ENCODE assay signal across 8 mouse cellular contexts in genomic region chr8:107403038-107403781, GRCm38 (mm10). TPM values are rescaled to one million over a fixed set of nuclear protein-coding genes. Genes with fewer than 3 reads are reported as not detected.
DNase-seq lines count a peak whose midpoint lies in the region; ATAC-seq and TF ChIP-seq lines count a peak whose summit lies in the region.

TSS of gene Nqo1 (minus strand) at chr8:107403206.

- peak; percentile 97 for ATAC-seq in forebrain, embryonic 15.5 days (replicated peaks)
- ATAC-seq in liver, embryonic 16.5 days (ENCODE audit: low read depth), result peak; percentile 93
- ATAC-seq in neural tube, embryonic 12.5 days (ENCODE audit: low FRiP score, low read depth), result peak; percentile 93

- peak; percentile 95 for DNase-seq in ES-E14 (ENCODE audit: low read depth, low spot score)
- peak; percentile 67 for DNase-seq in cerebellum, adult 11-12 months
- peak; percentile 77 to 84 for DNase-seq in heart, postnatal 14 days
- DNase-seq in large intestine, adult 2 months (ENCODE audit: low read depth, low spot score), result peak; percentile 58
- peak; percentile 61 for DNase-seq in telencephalon, adult 2 months (ENCODE audit: low read depth, low spot score)

- H3K36me3 ChIP-seq in ES-E14 (ENCODE audit: control insufficient read depth, insufficient read depth, low read length, poor library complexity, severe bottlenecking), result no peaks in the 10 kb centered on the region
- no peaks in the 10 kb centered on the region for H3K36me3 ChIP-seq in forebrain, embryonic 15.5 days
- no peaks in the 10 kb centered on the region for H3K36me3 ChIP-seq in liver, embryonic 16.5 days (ENCODE audit: control insufficient read depth, insufficient read depth)
- peaks cover 11% of the 10 kb centered on the region; the same call in 1 of the 2 replicates for H3K36me3 ChIP-seq in neural tube, embryonic 12.5 days

- H3K4me1 ChIP-seq in ES-E14 (ENCODE audit: control insufficient read depth in 2 of 2, insufficient read depth in 2 of 2, low read length in 2 of 2, poor library complexity in 1 of 2), result peaks cover 4 to 24% of the 10 kb centered on the region in 2 experiments; a peak in 3 of 4 replicates
- H3K4me1 ChIP-seq in forebrain, embryonic 15.5 days, result peaks cover 19% of the 10 kb centered on the region
- H3K4me1 ChIP-seq in liver, embryonic 16.5 days (ENCODE audit: control insufficient read depth, low read depth, low read length), result peaks cover 32% of the 10 kb centered on the region
- peaks cover 14% of the 10 kb centered on the region for H3K4me1 ChIP-seq in neural tube, embryonic 12.5 days

- 13% methylated on average over 22 of the region's 22 CpGs for WGBS in forebrain, embryonic 15.5 days
- 2% methylated on average over 22 of the region's 22 CpGs for WGBS in large intestine, adult 2 months
- WGBS in liver, embryonic 16.5 days (ENCODE audit: insufficient replicate concordance), result 6% methylated on average over 22 of the region's 22 CpGs
- WGBS in neural tube, embryonic 12.5 days, result 17% methylated on average over 22 of the region's 22 CpGs

- H3K9ac ChIP-seq in ES-E14 (ENCODE audit: insufficient read depth, low read depth, low read length, poor library complexity, severe bottlenecking), result peak within 1 kb of the TSS; percentile 61
- peak within 1 kb of the TSS; percentile 32 for H3K9ac ChIP-seq in forebrain, embryonic 15.5 days (replicated peaks)
- peak within 1 kb of the TSS; percentile 69 for H3K9ac ChIP-seq in liver, embryonic 16.5 days (ENCODE audit: low read depth, low read length)
- H3K9ac ChIP-seq in neural tube, embryonic 12.5 days, result 0 out of 2 replicates have a peak within 1 kb of the TSS, but pooled peaks have one; percentile 13

- H3K27ac ChIP-seq in ES-E14 (ENCODE audit: insufficient read depth, low read depth, low read length, poor library complexity, severe bottlenecking), result peak within 1 kb of the TSS; percentile 67
- no peak within 1 kb of the TSS; the same call in 1 of the 2 replicates for H3K27ac ChIP-seq in forebrain, embryonic 15.5 days (replicated peaks)
- H3K27ac ChIP-seq in liver, embryonic 16.5 days (ENCODE audit: low read length), result peak within 1 kb of the TSS; percentile 97
- no peak within 1 kb of the TSS for H3K27ac ChIP-seq in neural tube, embryonic 12.5 days

- no peaks in the 10 kb centered on the region for H3K9me3 ChIP-seq in ES-E14 (ENCODE audit: control insufficient read depth, insufficient read depth, low read depth, low read length)
- H3K9me3 ChIP-seq in forebrain, embryonic 15.5 days, result no peaks in the 10 kb centered on the region
- no peaks in the 10 kb centered on the region for H3K9me3 ChIP-seq in liver, embryonic 16.5 days (replicated peaks; ENCODE audit: control insufficient read depth, low read length)
- H3K9me3 ChIP-seq in neural tube, embryonic 12.5 days, result no peaks in the 10 kb centered on the region

- peak within 1 kb of the TSS; percentile 63 for H3K4me2 ChIP-seq in forebrain, embryonic 15.5 days (replicated peaks)
- H3K4me2 ChIP-seq in liver, embryonic 16.5 days (ENCODE audit: low read depth, low read length), result peak within 1 kb of the TSS; percentile 82
- peak within 1 kb of the TSS; percentile 52 for H3K4me2 ChIP-seq in neural tube, embryonic 12.5 days (replicated peaks)

- in situ Hi-C loops in ES-E14 (cut with MboI; ENCODE audit: low sequenced_read_pairs in 2 of 2, unreplicated experiment in 2 of 2), result no loop called here

- no peaks in the 10 kb centered on the region for H3K27me3 ChIP-seq in forebrain, embryonic 15.5 days
- no peaks in the 10 kb centered on the region for H3K27me3 ChIP-seq in liver, embryonic 16.5 days (ENCODE audit: control insufficient read depth, insufficient read depth, low read depth, low read length)
- H3K27me3 ChIP-seq in neural tube, embryonic 12.5 days (replicated peaks), result no peaks in the 10 kb centered on the region

- H3K4me3 ChIP-seq in ES-E14 (ENCODE audit: insufficient read depth in 1 of 2, low read depth in 1 of 2, low read length in 2 of 2, poor library complexity in 1 of 2, severe bottlenecking in 1 of 2), result peak within 1 kb of the TSS; percentile 51 to 53
- H3K4me3 ChIP-seq in forebrain, embryonic 15.5 days, result peak within 1 kb of the TSS; percentile 38
- H3K4me3 ChIP-seq in liver, embryonic 16.5 days (ENCODE audit: low read depth, low read length), result peak within 1 kb of the TSS; percentile 64
- peak within 1 kb of the TSS; percentile 19; the same call in 1 of the 2 replicates for H3K4me3 ChIP-seq in neural tube, embryonic 12.5 days

- intact Hi-C loops in heart, postnatal 14 days (cut with DNase I), result no loop called here

TF ChIP-seq in ES-E14, 5 proteins besides CTCF, POLR2A, EP300 and RAD21:
- TF ChIP-seq MAFK (IDR thresholded peaks at IDR 0.05; ENCODE audit: insufficient read depth, low read depth, low read length) (peak; percentile 96), HCFC1 (IDR thresholded peaks at IDR 0.05; ENCODE audit: borderline replicate concordance, insufficient read depth, low read length) (0 out of 2 replicates have a peak, but pooled peaks have one; percentile 12), ZC3H11A (IDR thresholded peaks at IDR 0.05; ENCODE audit: borderline replicate concordance, low read depth, low read length) (no peak), CHD2 (IDR thresholded peaks at IDR 0.05; ENCODE audit: low read depth, low read length) (no peak)

RNA-seq across cellular contexts. Expression of gene Nqo1, which starts in this region (rescaled TPM):
- 9.4 and 12.7 TPM in 2 replicates for total RNA-seq in ES-E14 (2012; rRNA removed)
- 3.9 and 4.0 TPM in 2 replicates for polyA plus RNA-seq in forebrain, embryonic 15.5 days (2015; fragmentation: Nextera tagmentation; extraction: Ambion mirVana)
- 10 to 100 TPM; 13.6 to 17.3 TPM for total RNA-seq in heart, postnatal 14 days (2021)
- 16.9 and 29.9 TPM in 2 replicates for polyA plus RNA-seq in large intestine, adult 2 months (2012; rRNA removed)
- polyA plus RNA-seq in liver, embryonic 16.5 days (2015; fragmentation: Nextera tagmentation; extraction: Ambion mirVana), result 12.7 and 13.8 TPM in 2 replicates
- 3.5 and 3.8 TPM in 2 replicates for polyA plus RNA-seq in neural tube, embryonic 12.5 days (2016; fragmentation: Nextera tagmentation; extraction: Ambion mirVana)

Comparison
In these comparisons a context has a peak if more than half of its experiments do, and no peak if none do; other contexts are left out.
1. H3K27ac ChIP-seq: peak in ES-E14 (single experiment) and liver, embryonic 16.5 days (single experiment); none in forebrain, embryonic 15.5 days (single experiment) and neural tube, embryonic 12.5 days (single experiment).
2. H3K9ac ChIP-seq: peak in every context shown above with its lines; median percentile 69 in liver, embryonic 16.5 days; 61 in ES-E14; 32 in forebrain, embryonic 15.5 days; 13 in neural tube, embryonic 12.5 days.
3. Peak in every context shown above with its lines, with median percentiles within 50 percentile points of each other: DNase-seq, H3K4me3 ChIP-seq, ATAC-seq and H3K4me2 ChIP-seq.